Mouse (Mus musculus): Measurements from ENCODE around the gene Scyl1. TPM values are rescaled to one million over a fixed set of nuclear protein-coding genes. Genes with fewer than 3 reads are reported as not detected.

Scyl1 gene
- polyA plus RNA-seq, 1 experiment from 2014 or later, result 67.4 TPM

GRCm38 (mm10) chr19:5806051-5806808 is 35.0 kb upstream of the Scyl1 start:
- 5% methylated on average over 8 of the region's 8 CpGs for WGBS
- peaks cover 45% of the 10 kb centered on the region for H3K4me1 ChIP-seq (ENCODE audit: control insufficient read depth, insufficient read depth, low read length)
- ATAC-seq (ENCODE audit: insufficient read depth, low FRiP score, low TSS enrichment) (no peak), DNase-seq (ENCODE audit: low spot score) (no peak)
- no peak overlapping the region for H3K4me2 ChIP-seq (ENCODE audit: low read depth)
- H3K9ac ChIP-seq (ENCODE audit: low read length), result peak overlapping the region; percentile 5
- H3K9me3 ChIP-seq (ENCODE audit: control insufficient read depth, low read length), result no peaks in the 10 kb centered on the region
- no peaks in the 10 kb centered on the region for H3K36me3 ChIP-seq (ENCODE audit: control insufficient read depth, insufficient read depth, low read length)
- peak overlapping the region; percentile 81 for H3K27ac ChIP-seq (ENCODE audit: low read depth, low read length)
- H3K4me3 ChIP-seq (ENCODE audit: low read depth, low read length), result no peak overlapping the region
- H3K27me3 ChIP-seq (ENCODE audit: control insufficient read depth, insufficient read depth, low read length), result no peaks in the 10 kb centered on the region

DNA sequence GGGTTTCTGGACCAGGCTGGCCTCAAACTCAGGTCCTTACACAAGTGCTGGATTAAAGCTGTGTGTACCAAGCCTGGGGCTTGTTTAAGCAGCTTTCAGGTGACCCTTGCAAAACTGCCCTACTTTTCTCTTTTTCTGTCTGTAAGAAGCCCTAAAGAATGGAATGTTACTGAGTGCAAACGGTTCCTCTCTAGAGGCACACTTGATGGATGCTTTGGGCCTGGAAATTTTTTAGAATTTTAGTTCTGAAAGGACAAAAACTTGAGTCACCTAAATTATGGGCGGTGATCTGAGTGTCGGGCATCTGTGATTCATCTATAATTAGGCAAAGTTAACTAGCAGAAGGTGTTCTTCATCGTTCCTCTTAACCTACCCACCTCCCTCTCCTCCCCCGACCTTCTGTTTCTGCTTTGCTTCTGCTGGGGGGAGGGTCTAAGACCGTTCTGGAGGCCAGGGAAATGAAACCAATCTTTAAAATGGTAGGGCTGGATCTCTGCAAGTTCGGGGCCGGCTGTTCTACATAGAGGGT is 33.2 kb upstream of the Scyl1 start:
- 31% methylated on average over 8 of the region's 8 CpGs for WGBS
- DNase-seq (ENCODE audit: low spot score) (no peak), ATAC-seq (ENCODE audit: insufficient read depth, low FRiP score, low TSS enrichment) (no peak)
- H3K27me3 ChIP-seq (ENCODE audit: control insufficient read depth, insufficient read depth, low read length), result no peaks in the 10 kb centered on the region
- no peaks in the 10 kb centered on the region for H3K9me3 ChIP-seq (ENCODE audit: control insufficient read depth, low read length)
- peaks cover 33% of the 10 kb centered on the region for H3K4me1 ChIP-seq (ENCODE audit: control insufficient read depth, insufficient read depth, low read length)
- H3K27ac ChIP-seq (ENCODE audit: low read depth, low read length), result peak overlapping the region; percentile 99
- no peaks in the 10 kb centered on the region for H3K36me3 ChIP-seq (ENCODE audit: control insufficient read depth, insufficient read depth, low read length)
- H3K4me3 ChIP-seq (ENCODE audit: low read depth, low read length), result no peak overlapping the region
- H3K4me2 ChIP-seq (ENCODE audit: low read depth), result peak overlapping the region; percentile 90
- H3K9ac ChIP-seq (ENCODE audit: low read length), result peak overlapping the region; percentile 96

- under 1% methylated on average over 16 of the region's 16 CpGs for WGBS
Measured at GRCm38 (mm10) chr19:5803881-5804279, 32.7 kb upstream of the Scyl1 start.

GRCm38 (mm10) chr19:5803041-5803880 is 32.0 kb upstream of the Scyl1 start:
- H3K9ac ChIP-seq (ENCODE audit: low read length), result peak overlapping the region; percentile 96
- H3K36me3 ChIP-seq (ENCODE audit: control insufficient read depth, insufficient read depth, low read length), result no peaks in the 10 kb centered on the region
- peak overlapping the region; percentile 90 for H3K4me2 ChIP-seq (ENCODE audit: low read depth)
- H3K4me1 ChIP-seq (ENCODE audit: control insufficient read depth, insufficient read depth, low read length), result peaks cover 28% of the 10 kb centered on the region
- peak overlapping the region; percentile 99 for H3K27ac ChIP-seq (ENCODE audit: low read depth, low read length)
- under 1% methylated on average over 66 of the region's 67 CpGs for WGBS
- peak overlapping the region; percentile 71 for H3K4me3 ChIP-seq (ENCODE audit: low read depth, low read length)
- peak; percentile 100 for DNase-seq (ENCODE audit: low spot score)
- no peaks in the 10 kb centered on the region for H3K27me3 ChIP-seq (ENCODE audit: control insufficient read depth, insufficient read depth, low read length)
- H3K9me3 ChIP-seq (ENCODE audit: control insufficient read depth, low read length), result no peaks in the 10 kb centered on the region
- peak; percentile 95 for ATAC-seq (ENCODE audit: insufficient read depth, low FRiP score, low TSS enrichment)

More at GRCm38 (mm10) chr19:5803881-5804279, 32.7 kb upstream of the Scyl1 start:
- DNase-seq (ENCODE audit: low spot score), result no peak
- peaks cover 32% of the 10 kb centered on the region for H3K4me1 ChIP-seq (ENCODE audit: control insufficient read depth, insufficient read depth, low read length)
- H3K27me3 ChIP-seq (ENCODE audit: control insufficient read depth, insufficient read depth, low read length), result no peaks in the 10 kb centered on the region
- no peaks in the 10 kb centered on the region for H3K9me3 ChIP-seq (ENCODE audit: control insufficient read depth, low read length)
- H3K9ac ChIP-seq (ENCODE audit: low read length), result peak overlapping the region; percentile 96
- peak overlapping the region; percentile 90 for H3K4me2 ChIP-seq (ENCODE audit: low read depth)
- peak overlapping the region; percentile 99 for H3K27ac ChIP-seq (ENCODE audit: low read depth, low read length)
- H3K4me3 ChIP-seq (ENCODE audit: low read depth, low read length), result peak overlapping the region; percentile 71
- no peaks in the 10 kb centered on the region for H3K36me3 ChIP-seq (ENCODE audit: control insufficient read depth, insufficient read depth, low read length)
- ATAC-seq (ENCODE audit: insufficient read depth, low FRiP score, low TSS enrichment), result peak; percentile 39

- Histone ChIP-seq H3K27me3 (ENCODE audit: control insufficient read depth, insufficient read depth, low read length) (no peaks in the 10 kb centered on the region), H3K9me3 (ENCODE audit: control insufficient read depth, low read length) (no peaks in the 10 kb centered on the region), H3K27ac (ENCODE audit: low read depth, low read length) (peak overlapping the region; percentile 99), H3K4me3 (ENCODE audit: low read depth, low read length) (peak overlapping the region; percentile 71), H3K36me3 (ENCODE audit: control insufficient read depth, insufficient read depth, low read length) (peaks cover under 1% of the 10 kb centered on the region; the same call in 1 of the 2 replicates), H3K4me2 (ENCODE audit: low read depth) (peak overlapping the region; percentile 90), H3K9ac (ENCODE audit: low read length) (peak overlapping the region; percentile 96), H3K4me1 (ENCODE audit: control insufficient read depth, insufficient read depth, low read length) (peaks cover 32% of the 10 kb centered on the region)
- ATAC-seq (ENCODE audit: insufficient read depth, low FRiP score, low TSS enrichment) (no peak), DNase-seq (ENCODE audit: low spot score) (no peak)
- under 1% methylated on average over 4 of the region's 4 CpGs for WGBS
Measured at GRCm38 (mm10) chr19:5802787-5803040, 31.5 kb upstream of the Scyl1 start.

DNA sequence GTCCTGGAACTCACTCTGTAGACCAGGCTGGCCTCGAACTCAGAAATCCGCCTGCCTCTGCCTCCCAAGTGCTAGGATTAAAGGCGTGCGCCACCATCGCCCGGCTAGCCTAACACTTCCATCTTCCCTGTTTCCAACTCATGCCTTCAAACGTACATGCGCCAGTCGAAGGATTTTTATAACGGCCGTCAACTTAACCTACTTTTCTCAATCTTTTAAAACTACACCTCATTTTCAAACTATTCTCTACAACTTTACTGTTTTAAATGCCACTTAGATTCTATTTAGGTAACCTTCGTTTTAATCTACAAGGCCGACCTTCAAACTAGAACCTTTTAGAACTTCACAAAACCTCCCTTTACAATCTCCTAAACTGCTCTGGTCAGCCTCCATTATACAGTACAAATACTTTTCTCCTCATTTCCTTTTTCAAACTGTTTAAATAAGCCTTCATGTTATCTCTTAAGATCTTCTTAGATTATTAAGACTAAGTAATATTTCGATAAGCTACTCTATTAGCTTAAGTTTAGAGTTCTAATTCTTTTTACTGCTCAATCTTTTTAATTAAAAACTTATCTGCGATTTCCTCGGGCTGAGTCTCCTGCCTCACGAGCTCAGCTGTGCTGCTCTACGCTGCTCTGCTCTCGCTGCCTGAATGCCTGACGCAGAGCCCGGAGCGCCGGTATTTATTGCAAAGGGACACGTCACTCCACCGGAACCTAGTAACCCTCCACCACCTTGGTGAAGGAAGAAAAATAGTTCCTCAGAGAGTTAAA is 31.0 kb upstream of the Scyl1 start:
- under 1% methylated on average over 25 of the region's 25 CpGs for WGBS
- peaks cover 34% of the 10 kb centered on the region for H3K4me1 ChIP-seq (ENCODE audit: control insufficient read depth, insufficient read depth, low read length)

DNA sequence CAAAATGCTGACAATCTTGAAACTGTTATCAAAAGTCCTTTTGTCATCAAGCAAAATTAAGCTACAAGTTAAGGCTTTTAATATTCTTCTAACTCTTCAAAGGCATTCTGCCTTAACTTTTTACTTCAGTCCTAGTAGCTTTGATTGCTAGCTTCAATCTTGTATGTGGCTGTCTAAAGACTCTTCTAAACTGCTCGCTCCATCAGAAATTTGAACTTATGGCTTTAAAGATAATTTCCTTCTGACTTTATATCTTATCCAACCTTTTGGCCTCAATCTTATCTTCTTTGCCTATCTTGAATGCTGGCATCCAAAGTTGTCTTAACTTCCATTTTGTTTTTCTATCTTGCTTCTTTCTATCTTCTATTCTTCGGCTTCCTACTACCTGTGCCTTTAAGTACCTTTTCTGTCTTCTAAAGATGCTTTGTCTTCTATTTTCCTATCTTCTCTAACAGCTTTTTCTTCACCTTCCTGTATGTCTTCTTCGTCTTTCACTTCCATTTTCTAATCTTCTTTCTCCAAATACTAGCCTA is 30.3 kb upstream of the Scyl1 start:
- ATAC-seq (ENCODE audit: insufficient read depth, low FRiP score, low TSS enrichment) (no peak), DNase-seq (ENCODE audit: low spot score) (no peak)
- peak overlapping the region; percentile 90 for H3K4me2 ChIP-seq (ENCODE audit: low read depth)
- no peaks in the 10 kb centered on the region for H3K27me3 ChIP-seq (ENCODE audit: control insufficient read depth, insufficient read depth, low read length)
- H3K9me3 ChIP-seq (ENCODE audit: control insufficient read depth, low read length), result no peaks in the 10 kb centered on the region
- H3K36me3 ChIP-seq (ENCODE audit: control insufficient read depth, insufficient read depth, low read length), result peaks cover 10% of the 10 kb centered on the region
- peak overlapping the region; percentile 96 for H3K9ac ChIP-seq (ENCODE audit: low read length)
- WGBS, result 15% methylated on average over 3 of the region's 3 CpGs
- H3K27ac ChIP-seq (ENCODE audit: low read depth, low read length), result peak overlapping the region; percentile 50
- peak overlapping the region; percentile 71 for H3K4me3 ChIP-seq (ENCODE audit: low read depth, low read length)
- H3K4me1 ChIP-seq (ENCODE audit: control insufficient read depth, insufficient read depth, low read length), result peaks cover 31% of the 10 kb centered on the region

More for the DNA sequence above, 31.0 kb upstream of the Scyl1 start:
- Histone ChIP-seq H3K9ac (ENCODE audit: low read length) (peak overlapping the region; percentile 96), H3K27ac (ENCODE audit: low read depth, low read length) (peak overlapping the region; percentile 99; the same call in 1 of the 2 replicates), H3K36me3 (ENCODE audit: control insufficient read depth, insufficient read depth, low read length) (peaks cover 4% of the 10 kb centered on the region; the same call in 1 of the 2 replicates), H3K4me3 (ENCODE audit: low read depth, low read length) (peak overlapping the region; percentile 71), H3K4me2 (ENCODE audit: low read depth) (peak overlapping the region; percentile 90), H3K27me3 (ENCODE audit: control insufficient read depth, insufficient read depth, low read length) (no peaks in the 10 kb centered on the region), H3K9me3 (ENCODE audit: control insufficient read depth, low read length) (no peaks in the 10 kb centered on the region)
- DNase-seq (ENCODE audit: low spot score) (peak; percentile 92), ATAC-seq (ENCODE audit: insufficient read depth, low FRiP score, low TSS enrichment) (0 out of 2 replicates have a peak, but pooled peaks have one; percentile 41)

Measured in neural tube, embryonic 11.5 days (tissue).